Comparison of ENCODE assay signal across 18 mouse cellular contexts in genomic region chr17:66822347-66822746, GRCm38 (mm10).
"Had no signal": no experiment of that assay in that cellular context is flagged by ENCODE, and none has a peak within 500 bp of the region (broad histone marks: within the 10 kb centered on the region; RNA-seq: fewer than 3 reads in every experiment).

No protein-coding gene starts in this region.

- H3K36me3 ChIP-seq: liver, embryonic 13.5 days; midbrain, embryonic 12.5 days; midbrain, embryonic 15.5 days; neural tube, embryonic 13.5 days had no signal

- ATAC-seq: lung, postnatal 0 days; midbrain, embryonic 15.5 days had no signal

- H3K27ac ChIP-seq: layer of hippocampus, adult 2 months; liver, embryonic 13.5 days; macrophage; midbrain, embryonic 12.5 days; midbrain, embryonic 15.5 days; neural tube, embryonic 13.5 days; stomach, postnatal 0 days had no signal

- H3K4me2 ChIP-seq: liver, embryonic 13.5 days; lung, embryonic 14.5 days; midbrain, embryonic 12.5 days; midbrain, embryonic 15.5 days; neural tube, embryonic 13.5 days had no signal

- H3K9ac ChIP-seq: liver, embryonic 13.5 days; lung, embryonic 14.5 days; midbrain, embryonic 12.5 days; midbrain, embryonic 15.5 days; neural tube, embryonic 13.5 days had no signal

- H3K4me3 ChIP-seq: layer of hippocampus, adult 2 months; liver, embryonic 13.5 days; midbrain, embryonic 12.5 days; midbrain, embryonic 15.5 days; neural tube, embryonic 13.5 days had no signal

- H3K9me3 ChIP-seq: liver, embryonic 13.5 days; midbrain, embryonic 12.5 days; midbrain, embryonic 15.5 days; neural tube, embryonic 13.5 days had no signal

- H3K4me1 ChIP-seq: liver, embryonic 13.5 days; midbrain, embryonic 12.5 days; midbrain, embryonic 15.5 days had no signal

- DNase-seq: kidney, adult 18-20 months; kidney, adult 9 months; kidney, postnatal 14 days; kidney, postnatal 4 days; layer of hippocampus, adult 9-11 months; liver, embryonic 13.5 days; lung, embryonic 14.5 days; retina, postnatal 1 day; thymus, adult 2 months; thymus, postnatal 14 days; thymus, postnatal 4 days had no signal

- H3K27me3 ChIP-seq: liver, embryonic 13.5 days; midbrain, embryonic 15.5 days; neural tube, embryonic 13.5 days had no signal
